Mouse (Mus musculus): ENCODE data around the gene Stard13. TPM values are rescaled to one million over a fixed set of nuclear protein-coding genes. Genes with fewer than 3 reads are reported as not detected.

Gene Stard13
- total RNA-seq, 2 experiments from 2014 or later = 12.1 to 12.9 TPM

DNA sequence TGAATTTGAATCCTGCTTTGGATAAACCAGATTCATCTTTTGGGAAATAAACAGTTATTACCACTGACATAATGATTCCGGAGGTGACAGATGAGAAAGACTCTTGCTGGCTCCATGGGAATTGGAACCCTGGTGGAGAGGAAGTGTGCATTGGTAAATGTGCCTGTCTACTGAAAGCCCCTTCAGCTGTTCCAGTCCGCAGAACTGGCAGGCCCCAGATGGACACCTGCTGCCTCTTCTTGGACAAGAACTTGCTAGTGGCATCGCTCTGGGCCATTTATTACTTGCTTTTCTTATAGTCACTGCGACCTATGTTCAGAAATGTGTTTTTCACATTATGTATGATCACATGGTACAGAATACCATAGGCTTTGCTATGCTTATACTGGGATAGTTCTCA is 3.2 kb downstream of the Stard13 start:
- no peak for DNase-seq (ENCODE audit: low spot score in 2 of 2)

DNA sequence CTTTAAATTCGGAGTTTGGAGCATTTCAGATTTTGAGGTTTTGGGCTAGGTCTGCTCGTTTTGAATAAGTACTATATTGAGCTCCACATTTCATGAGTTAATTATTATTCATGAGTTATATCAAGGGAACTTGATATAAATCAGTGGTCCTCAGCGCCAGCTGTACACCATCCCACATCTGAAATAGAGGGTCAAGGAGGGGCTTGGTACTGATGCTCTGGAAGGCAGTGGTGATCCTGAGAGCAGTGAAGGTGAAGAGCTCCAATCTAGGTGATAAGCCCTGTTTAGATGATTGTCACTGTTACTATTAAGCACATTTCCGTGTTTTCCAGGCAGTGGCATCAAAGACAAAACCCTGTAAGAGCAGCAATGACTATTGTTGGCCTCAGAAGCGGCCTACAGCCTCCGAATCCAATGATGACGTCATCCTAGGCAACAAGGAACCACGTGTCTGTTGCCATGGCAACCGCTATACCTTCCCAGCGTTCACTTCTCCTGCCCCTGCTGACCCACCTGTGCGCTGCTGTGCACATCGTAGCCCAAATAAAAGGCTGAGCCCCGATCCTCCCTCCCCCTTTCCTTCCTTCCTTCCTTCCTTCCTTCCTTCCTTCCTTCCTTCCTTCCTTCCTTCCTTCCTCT is 5.2 kb downstream of the Stard13 start:
- no peak for DNase-seq (ENCODE audit: low spot score in 2 of 2)

DNA sequence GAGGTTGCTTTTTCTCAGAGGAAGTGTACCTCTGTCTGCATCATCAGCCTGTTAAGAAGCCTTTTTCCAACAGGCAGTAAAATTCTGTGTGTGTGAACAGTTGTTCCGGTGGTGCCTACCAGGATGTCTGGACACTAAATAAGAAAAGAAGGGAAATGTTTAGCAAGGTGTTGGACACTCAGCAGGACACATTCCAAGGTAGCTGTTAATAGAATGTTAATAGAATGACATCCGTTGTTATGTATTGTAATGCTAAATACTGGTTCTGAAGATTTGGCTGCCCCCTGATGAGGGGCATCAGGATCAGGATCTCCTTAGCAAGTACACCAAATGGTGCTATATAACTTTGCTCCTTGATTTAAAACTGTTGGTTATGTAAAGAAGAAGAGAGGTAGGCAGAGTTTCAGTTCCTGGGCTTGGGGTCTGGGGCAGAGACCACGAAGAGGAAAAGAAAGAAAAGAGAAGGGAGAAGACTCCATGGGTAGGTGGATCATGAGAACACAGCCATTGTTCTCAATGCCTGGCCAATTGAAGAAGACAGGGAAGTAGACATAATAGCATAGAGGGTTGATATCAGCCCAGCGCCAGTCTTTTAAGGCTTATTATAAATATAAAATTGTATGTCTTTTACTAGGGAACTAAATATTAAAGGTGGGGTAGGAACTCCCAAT is 9.8 kb downstream of the Stard13 start:
- no peak for DNase-seq (ENCODE audit: low spot score in 2 of 2)

DNA sequence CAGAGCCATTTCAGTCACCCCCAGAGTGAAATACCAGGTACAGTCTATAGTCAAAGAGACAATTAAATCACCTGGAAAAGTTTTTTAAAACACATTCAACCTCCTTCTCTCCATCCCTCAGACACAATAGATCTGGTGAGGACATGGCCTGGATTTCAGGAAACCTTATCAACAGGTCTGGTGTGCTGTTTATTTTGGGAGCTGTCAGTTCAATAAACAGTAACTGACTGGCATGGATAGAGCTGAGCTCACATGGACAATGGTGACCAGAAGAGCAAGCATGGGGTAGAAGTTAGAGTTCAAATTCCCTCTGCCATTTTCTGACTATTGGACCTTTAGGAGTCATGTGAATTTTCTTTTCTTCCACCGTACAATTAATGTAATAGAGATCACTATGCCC is 10.8 kb downstream of the Stard13 start:
- no peak for DNase-seq (ENCODE audit: low spot score in 2 of 2)

DNA sequence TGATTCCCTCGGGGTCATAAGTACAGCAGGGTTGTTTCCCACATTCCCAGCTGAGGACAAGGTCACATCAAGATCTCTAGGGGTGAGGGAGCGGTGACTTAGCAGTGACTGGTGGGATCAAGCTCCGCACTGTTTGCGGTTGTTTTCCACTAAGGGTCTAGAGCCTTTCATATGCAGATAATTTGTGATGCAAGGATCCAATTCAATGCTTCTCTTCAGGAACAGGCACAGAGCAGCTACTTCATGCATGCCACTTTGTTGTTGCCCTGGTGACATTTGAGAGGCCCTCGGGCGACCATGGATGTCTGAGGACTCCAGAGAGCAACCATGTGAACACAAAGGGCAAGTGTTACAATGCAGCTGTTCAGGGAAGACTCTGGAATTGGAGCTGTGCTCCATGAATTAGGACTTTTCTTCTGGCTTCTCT is 14.9 kb downstream of the Stard13 start:
- DNase-seq (ENCODE audit: low spot score in 2 of 2) = no peak

DNA sequence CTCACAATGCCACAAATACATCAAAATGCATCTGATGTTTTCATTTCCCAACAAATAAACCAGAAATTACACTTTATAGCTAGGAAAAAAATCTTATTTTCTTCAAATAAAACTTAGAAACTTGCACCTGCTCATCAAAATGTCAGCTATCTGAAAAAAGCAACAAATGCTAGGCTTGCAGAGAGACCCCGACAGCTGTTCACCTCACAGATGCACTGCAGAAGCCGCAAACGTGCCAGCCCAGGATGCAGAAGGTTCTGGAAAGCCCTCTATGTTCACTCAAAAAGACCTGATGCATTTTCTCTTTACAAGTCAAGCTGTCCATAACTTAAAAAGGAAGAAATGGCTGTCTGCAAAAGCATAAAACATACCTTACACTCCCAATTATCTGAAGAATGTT is 20.5 kb downstream of the Stard13 start:
- DNase-seq (ENCODE audit: low spot score in 2 of 2) = no peak

DNA sequence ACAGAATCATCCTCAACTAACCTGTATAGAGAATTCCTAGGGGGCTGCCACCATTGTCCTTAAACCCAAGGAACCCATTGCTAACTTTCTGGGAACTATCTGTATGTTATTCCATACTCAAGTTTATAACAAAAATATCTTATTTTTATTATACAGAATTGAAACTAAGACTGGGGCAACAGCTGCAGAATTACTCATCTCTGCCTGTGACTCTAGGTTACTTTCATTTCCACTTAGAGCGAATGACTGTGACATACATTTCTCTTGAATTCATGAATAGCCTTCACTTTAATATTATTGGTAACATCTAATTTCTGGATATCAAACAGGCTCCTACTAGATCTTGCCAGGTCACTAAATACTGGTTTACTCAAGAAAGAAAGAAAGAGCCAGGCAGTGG is 22.8 kb downstream of the Stard13 start:
- DNase-seq (ENCODE audit: low spot score in 2 of 2) = no peak

DNA sequence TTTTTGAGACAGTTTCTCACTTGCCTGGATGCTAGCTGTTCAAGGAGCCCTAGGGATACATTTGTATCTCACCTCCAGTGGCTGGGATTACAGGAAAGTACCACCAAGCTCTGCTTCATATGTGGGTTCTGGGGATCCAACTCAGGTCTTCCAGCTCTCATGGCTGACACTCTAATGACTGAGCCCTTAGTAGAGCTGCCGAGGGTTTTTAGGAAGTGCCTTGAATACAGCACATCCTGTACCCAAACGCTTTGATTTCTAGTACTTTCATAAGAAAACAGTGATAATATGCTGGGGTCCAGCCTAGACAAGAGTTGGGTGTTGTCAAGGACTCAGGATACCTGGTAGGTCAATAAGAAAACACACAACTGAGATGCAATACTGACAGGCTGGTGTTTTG is 23.6 kb downstream of the Stard13 start:
- DNase-seq (ENCODE audit: low spot score in 2 of 2) = no peak

DNA sequence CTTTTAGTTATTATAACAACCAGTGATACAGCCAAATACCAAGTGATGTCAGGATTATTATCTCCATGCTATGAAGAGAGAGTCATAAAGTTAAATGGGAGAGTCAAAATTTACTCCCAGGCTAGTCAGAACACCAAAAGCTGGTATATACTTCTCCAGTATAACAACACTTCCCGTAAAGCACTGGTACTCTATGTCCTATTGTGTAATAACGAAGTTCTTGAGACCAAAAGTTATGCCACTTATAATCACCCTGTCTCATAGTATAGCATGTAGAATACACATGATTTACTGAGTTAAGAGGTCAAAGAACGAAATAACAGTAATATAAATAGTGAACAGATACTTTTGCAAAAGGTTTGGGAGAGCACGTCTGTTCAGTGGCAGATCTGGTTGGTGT is 28.6 kb downstream of the Stard13 start:
- DNase-seq (ENCODE audit: low spot score in 2 of 2) = no peak

DNA sequence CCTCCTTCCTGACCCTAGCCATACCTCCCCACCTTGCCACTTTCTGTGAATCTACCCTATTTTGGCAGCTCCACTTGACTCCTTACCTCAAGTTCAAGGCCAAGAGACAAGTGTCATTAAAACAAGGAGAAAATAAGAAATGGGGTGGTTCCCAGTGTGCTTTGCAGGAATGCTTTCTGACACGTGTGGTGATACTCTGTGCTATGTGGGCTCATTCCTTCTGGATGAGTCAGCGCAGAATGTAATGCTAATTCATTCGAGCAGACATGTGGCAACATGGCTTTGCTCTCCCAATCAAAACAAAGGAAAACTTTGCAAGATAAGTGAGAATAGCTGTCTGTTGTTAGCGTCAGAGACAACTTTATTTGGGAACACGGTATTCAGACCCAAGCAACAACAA is 30.7 kb downstream of the Stard13 start:
- no peak for DNase-seq (ENCODE audit: low spot score in 2 of 2)

DNA sequence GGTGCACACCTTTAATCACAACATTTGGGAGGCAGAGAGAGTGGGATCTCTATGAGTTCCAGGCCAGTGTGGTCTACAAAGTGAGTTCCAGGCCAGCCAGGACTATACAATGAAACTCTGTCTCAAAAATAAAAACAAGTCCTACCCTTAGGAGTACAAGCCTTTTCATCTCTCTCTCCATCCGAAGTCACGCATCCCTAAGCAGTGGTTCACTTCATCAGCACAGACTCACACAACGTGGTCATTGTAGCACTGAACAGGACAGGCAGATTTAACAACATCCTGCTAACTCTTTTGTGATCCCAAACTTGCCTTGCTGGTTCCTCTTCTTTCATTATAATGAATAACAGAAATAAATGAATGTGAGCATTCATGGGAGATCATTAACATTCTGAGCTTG is 32.4 kb downstream of the Stard13 start:
- DNase-seq (ENCODE audit: low spot score in 2 of 2) = no peak

DNA sequence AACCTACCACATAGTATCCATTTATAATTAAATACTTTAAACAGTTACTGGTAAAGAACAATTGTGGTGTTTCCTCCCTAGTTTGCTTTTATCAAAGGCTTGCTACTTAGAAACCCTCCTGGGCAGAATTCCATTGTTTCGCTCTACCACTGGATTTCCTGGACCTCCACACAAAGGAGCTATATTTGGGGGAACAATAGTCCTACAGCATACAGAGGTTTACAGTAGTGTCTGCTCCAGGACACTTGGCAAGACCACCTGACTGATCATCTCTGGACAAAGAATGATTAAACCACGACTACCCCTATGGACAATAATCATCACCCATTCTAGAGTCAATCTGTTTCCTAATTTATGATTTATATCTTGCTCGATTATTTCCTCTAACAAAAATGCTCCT is 34.4 kb downstream of the Stard13 start:
- DNase-seq (ENCODE audit: low spot score in 2 of 2) = no peak

DNA sequence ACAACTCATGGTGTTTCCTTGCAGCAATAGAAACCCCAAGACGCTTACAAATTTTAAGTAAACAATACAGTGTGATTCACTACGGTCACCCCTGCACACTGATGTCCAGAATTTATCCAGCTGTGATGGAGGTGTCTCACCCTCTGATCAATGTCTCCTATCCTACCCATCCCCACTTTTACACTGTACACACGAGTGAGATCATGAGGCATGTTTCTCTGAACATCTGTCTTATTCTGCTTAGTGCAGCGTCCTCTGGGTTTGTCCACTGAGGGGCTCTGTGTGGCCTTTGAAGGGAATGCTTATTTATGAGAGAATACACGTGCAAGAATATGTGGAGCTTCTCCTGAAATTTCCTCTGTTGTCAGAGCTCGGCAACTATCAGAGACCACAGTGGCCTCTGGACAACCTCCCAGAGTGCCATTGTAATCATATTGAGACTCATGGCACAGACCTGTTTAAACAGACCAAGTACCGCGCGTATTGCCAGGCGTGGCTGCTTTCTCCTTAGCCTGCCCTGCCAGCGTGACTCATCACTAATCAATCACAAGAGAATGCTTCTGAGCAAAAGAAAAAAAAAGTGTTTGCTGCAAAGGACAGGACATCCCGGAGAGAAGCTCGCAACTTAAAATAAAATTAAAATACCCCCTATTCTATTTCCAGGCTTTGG is 36.9 kb downstream of the Stard13 start:
- DNase-seq (ENCODE audit: low spot score in 2 of 2) = no peak

DNA sequence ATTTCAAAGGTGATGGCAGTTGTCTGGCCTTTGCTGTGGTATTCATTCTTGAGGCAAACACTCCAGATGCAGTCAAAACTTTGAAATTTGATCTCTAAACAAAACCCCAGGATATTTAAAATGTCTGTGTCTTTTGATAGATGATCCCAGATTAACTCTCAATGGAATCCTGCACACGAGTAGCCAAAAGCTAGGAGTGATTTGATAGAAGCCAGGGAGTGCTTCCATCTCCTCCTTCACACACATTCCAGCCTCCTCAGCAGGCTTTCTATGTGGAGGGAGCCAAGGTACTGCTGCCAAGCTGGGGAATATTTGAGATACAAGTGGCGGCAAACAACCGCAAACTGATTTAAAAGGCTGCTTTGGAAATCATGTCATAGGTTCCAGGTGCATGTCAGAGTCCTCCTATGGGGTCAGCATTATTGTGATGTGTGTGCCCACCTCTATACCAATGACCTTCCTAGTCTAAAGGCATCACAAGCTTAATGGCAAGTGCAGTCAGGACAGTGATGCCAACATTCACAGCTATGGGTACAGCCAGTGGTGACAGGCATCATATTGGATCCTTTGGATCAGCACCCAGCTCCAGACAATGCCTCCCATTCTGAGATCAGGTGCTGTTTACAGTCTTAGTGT is 39.6 kb downstream of the Stard13 start:
- DNase-seq (ENCODE audit: low spot score in 2 of 2) = no peak

DNA sequence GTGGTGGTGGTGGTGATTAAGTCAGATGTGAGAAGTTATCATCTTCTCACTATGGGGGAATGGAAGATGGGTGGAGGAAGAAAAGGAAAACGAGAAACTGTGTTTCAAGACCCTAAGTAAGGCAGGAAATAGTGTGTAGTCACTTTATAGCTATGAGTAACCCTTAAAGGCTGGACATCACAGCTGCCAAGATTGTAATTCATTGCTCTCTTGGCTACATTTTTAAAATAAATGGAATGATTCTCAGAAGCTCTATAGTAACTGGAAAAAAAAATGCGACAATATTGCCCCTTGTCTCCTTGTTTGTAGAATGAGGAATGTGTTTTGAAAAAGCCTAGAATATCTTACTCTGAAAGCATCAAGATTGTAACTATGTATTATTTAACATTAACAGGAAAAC is 41.4 kb downstream of the Stard13 start:
- no peak for DNase-seq (ENCODE audit: low spot score in 2 of 2)

DNA sequence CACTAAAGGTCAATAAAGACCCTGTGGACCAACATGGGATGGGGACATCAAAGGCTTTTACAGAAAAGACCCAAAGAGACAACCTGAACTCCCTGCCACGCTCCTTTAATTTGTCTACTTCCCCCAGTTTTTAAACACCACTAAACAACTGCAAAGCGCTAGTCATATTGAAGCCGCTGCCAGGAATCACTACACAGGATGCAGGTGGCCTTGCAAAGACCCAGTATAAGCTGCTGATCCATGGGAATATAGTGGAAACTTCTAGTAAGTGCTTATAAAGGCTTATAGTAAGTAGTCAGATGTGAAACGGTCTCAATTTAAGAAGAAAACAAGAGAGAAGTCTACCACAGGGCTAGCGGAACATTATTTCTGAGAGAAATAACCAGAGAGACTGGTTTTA is 42.9 kb downstream of the Stard13 start:
- no peak for DNase-seq (ENCODE audit: low spot score in 2 of 2)

DNA sequence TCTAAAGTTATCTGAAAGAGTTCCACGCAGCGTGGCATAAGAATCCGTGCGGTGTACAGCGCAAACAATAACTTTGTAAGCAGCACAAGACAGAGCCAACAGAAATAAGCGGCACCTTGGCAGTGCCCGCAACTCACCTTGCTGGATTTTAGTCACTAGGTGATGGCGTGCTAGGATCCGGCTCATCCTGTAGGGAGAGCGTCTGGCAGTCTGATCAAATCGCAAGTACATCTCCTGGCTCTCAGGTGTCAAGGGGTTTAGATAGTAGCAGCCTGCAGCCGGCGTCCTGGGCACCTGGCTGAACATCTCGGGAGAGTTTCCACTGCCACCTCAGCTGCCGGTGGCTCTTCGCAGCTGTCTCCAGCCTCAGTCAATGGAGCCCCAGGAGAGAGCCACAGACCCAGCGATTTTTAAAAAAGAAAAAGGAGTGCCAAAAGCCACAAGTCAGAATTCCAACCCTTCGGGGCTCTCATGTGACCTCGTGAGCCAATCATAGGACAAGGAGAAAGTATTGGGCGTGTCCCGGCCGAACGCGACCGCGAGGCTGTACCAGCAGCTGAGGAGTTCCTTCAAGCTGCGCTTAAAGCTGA is 43.8 kb downstream of the Stard13 start:
- DNase-seq (ENCODE audit: low spot score in 2 of 2) = peak; percentile 18 to 31

DNA sequence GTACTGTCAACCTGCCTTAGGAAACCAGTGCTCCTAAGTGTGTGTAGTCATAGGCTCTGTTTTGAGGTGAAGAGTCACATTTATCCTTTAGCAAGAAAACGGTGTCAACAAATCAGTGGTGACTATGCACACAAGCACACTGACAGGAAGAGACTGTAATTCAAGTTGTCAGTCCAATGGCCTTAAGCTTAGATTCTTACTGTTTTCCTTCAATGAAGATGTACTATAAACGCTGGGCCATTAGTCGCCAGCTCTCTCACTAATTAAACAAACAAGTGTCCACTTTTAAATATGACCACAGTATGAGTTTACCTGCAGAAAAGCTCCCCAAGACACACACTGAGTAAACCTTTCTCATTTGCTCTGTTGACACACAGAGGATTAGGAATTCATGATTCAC is 44.3 kb downstream of the Stard13 start:
- DNase-seq (ENCODE audit: low spot score in 2 of 2) = no peak

DNA sequence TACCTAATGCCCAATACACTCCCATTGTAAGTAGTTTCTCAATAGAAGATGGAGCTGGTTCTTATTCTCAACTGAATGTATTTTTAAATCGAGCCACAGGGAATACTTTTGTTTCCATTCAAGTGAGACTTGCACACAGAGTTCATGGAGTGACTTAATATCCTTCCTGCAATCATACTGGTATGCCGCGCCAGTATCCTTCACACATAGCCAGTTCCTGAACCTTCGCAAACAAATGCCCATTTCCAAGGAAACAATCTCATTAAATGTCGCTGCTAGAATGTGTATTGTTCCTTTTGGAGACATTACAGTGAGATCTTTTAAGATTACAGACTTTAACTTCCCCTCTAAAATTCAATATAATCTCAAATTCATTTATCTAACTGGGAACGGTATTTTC is 45.0 kb downstream of the Stard13 start:
- DNase-seq (ENCODE audit: low spot score in 2 of 2) = no peak

DNA sequence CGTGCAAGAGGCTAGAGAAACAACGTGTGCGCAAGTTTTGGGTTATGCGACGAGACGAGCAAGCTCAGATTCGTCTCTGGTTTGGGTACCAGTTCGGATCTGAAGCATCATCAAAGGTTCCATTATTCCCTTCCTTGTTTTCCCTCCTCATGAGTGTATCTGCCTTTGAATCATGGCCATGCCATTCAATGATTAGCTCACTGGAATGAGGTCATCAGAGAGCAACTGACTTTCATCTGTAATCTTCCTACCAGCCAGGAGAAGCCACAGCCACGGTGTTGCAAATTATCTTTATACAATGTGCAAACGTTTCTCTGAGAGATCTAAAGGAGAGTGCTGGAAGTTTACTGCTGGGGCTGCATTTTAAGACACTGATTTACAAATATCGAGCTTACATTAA is 46.3 kb downstream of the Stard13 start:
- no peak for DNase-seq (ENCODE audit: low spot score in 2 of 2)

DNA sequence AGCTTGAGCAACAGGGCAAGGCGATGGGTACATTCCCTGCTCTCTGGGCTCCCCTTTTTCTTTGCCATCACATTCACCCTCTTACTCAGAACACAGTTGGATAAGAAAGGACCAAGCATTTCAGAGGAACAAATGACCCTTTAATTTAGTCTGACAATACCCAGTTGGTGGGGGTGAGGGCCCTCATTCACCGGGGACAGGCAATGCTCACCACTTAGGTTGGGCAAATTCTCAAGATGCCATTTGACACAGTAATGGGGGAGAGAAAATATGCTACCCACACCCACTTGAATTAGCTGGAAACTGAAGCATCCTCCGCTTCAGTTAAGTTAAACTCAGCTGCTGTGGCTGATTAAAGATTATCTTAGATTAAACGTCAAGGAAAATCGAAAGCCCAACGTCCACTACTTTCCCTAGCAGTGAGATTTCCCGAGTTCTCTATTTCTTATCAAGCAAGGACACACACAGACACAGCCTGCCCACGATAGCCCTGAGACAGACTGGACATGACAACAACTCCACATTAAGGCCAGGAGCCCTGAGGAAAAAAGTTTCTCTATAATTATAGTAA is 48.3 kb downstream of the Stard13 start:
- no peak for DNase-seq (ENCODE audit: low spot score in 2 of 2)

Measured in left cerebral cortex, adult 18-20 months (tissue).